Mouse (Mus musculus) heart, postnatal 0 days (tissue): Measurements from ENCODE around the gene Cux2. TPM values are rescaled to one million over a fixed set of nuclear protein-coding genes. Genes with fewer than 3 reads are reported as not detected.

ENCODE experiments used
- ATAC-seq: fragments of 200-750 bp; cut with Nextera tagmentation; 2 replicates; pipeline ENCODE4 v1.8.0; 2017; ENCODE audit warnings: low read depth, moderate number of reproducible peaks, moderate library complexity; ENCODE audit not compliant: insufficient read depth
- DNase-seq: peaks from one replicate; pipeline ENCODE4 v3.0.0-alpha.2; 2016; ENCODE audit warnings: low spot score
- H3K27ac ChIP-seq: fragments of 300-500 bp; sonication (generic); 2 replicates; pipeline ENCODE4 v1.5.1; 2014; ENCODE audit warnings: low read depth, mild to moderate bottlenecking
- H3K27me3 ChIP-seq: fragments of 300-500 bp; sonication (generic); 2 replicates; pipeline ENCODE4 v1.6.1; 2014; ENCODE audit warnings: low read length, mixed read lengths; ENCODE audit not compliant: control insufficient read depth, insufficient read depth
- H3K36me3 ChIP-seq: fragments of 300-500 bp; sonication (generic); replicated peaks from 2 replicates; pipeline ENCODE4 v1.6.1; 2014; ENCODE audit warnings: low read length, mixed read lengths; ENCODE audit not compliant: control insufficient read depth, insufficient read depth
- H3K4me1 ChIP-seq: fragments of 300-500 bp; sonication (generic); 2 replicates; pipeline ENCODE4 v1.6.1; 2014; ENCODE audit warnings: antibody characterized with exemption; ENCODE audit not compliant: control insufficient read depth, insufficient read depth
- H3K4me2 ChIP-seq: fragments of 300-500 bp; sonication (generic); 2 replicates; pipeline ENCODE4 v1.6.1; 2014; ENCODE audit warnings: low read depth, mild to moderate bottlenecking, low read length, moderate library complexity
- H3K4me3 ChIP-seq: fragments of 300-500 bp; sonication (generic); 2 replicates; pipeline ENCODE4 v1.5.1; 2014; ENCODE audit warnings: low read depth, low read length
- H3K9ac ChIP-seq: fragments of 300-500 bp; sonication (generic); replicated peaks from 2 replicates; pipeline ENCODE4 v1.6.1; 2014; ENCODE audit warnings: low read depth, low read length, mixed read lengths
- H3K9me3 ChIP-seq: fragments of 300-500 bp; sonication (generic); replicated peaks from 2 replicates; pipeline ENCODE4 v1.6.1; 2016; ENCODE audit warnings: low read length; ENCODE audit not compliant: control insufficient read depth
- CTCF ChIP-seq: IDR thresholded peaks from 2 replicates; pipeline ENCODE4 v1.5.1; 2016; ENCODE audit warnings: antibody characterized with exemption, control low read depth, low read depth
- EP300 ChIP-seq: IDR thresholded peaks from 2 replicates; pipeline ENCODE4 v1.6.1; 2016; ENCODE audit warnings: antibody characterized with exemption, low read depth
- WGBS: fragments of 180-500 bp; shearing (Covaris S2); extraction: QIAGEN DNeasy Blood & Tissue Kit; methylation state at CpG from one replicate; pipeline ENCODE4 v1.1.7; 2014; 5-methylcytosine and 5-hydroxymethylcytosine counted together
- polyA plus RNA-seq: library from polyadenylated mRNA; unstranded; fragments of >200 nt; fragmentation: Nextera tagmentation; extraction: Ambion mirVana; gene quantifications from 2 replicates; pipeline ENCODE4 v1.2.1, GENCODE M21; 2015
- total RNA-seq: library from RNA; depleted of rRNA; stranded (reverse); fragments of >200 nt; gene quantifications from 2 replicates; pipeline ENCODE4 v1.2.3, GENCODE M21; 2014; ENCODE audit warnings: low replicate concordance

Cux2 gene
- total and polyA plus RNA-seq, 2 experiments from 2014 or later: 1.3 to 9.5 TPM

DNA sequence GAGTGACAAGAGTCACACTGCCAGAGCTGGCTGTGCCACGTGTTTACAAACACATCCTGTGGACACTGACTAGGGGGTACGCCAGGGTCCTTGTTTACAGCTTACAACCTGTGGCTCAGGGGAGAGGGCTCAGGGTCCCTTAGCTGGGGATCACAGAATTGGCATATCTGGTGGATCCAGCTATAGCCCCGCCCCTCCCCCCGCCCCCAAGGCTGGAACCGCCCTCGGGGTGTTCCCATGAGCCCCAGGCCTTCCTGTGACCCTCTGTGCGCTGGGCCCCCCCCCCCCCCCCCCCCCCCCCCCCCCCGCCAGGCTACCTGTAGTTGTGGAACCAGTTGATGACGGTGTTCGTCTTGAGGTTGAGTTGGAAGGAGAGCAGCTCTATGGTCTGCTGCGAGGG is 185.6 kb downstream of the Cux2 start:
- no peak for DNase-seq

DNA sequence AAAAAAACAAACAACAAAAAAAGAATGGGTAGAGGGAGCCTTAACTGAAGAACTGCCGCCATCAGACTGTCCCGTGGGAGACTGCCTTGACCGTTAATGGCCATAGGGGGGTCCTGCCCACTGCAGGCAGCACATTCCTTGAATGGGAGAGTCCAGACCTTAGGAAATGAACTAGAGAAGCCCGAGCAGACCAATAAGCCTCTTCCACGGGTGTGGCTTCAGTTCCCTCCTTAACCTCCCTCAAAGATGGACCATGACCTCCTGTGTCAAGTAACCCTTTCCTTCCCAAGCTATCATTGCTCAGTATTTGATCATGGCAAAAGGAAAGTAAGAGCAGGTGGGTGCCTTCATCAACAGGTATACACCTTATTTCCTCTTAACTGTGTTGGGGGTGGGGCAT is 187.9 kb downstream of the Cux2 start:
- no peak overlapping the region for H3K9ac ChIP-seq
- 44% methylated on average over 5 of the region's 5 CpGs for WGBS
- H3K4me2 ChIP-seq: no peak overlapping the region
- DNase-seq: no peak
- no peaks in the 10 kb centered on the region for H3K36me3 ChIP-seq
- H3K4me1 ChIP-seq: no peaks in the 10 kb centered on the region
- no peak overlapping the region for H3K4me3 ChIP-seq
- no peaks in the 10 kb centered on the region for H3K9me3 ChIP-seq
- H3K27me3 ChIP-seq: no peaks in the 10 kb centered on the region
- no peak overlapping the region for H3K27ac ChIP-seq
- ATAC-seq: no peak
- TF ChIP-seq EP300 (no peak), CTCF (no peak)

More for the DNA sequence above, 185.6 kb downstream of the Cux2 start:
- Histone ChIP-seq H3K36me3 (no peaks in the 10 kb centered on the region), H3K9ac (no peak overlapping the region), H3K4me3 (no peak overlapping the region), H3K27me3 (no peaks in the 10 kb centered on the region), H3K27ac (no peak overlapping the region), H3K4me1 (no peaks in the 10 kb centered on the region), H3K4me2 (no peak overlapping the region), H3K9me3 (no peaks in the 10 kb centered on the region)
- TF ChIP-seq CTCF: no peak
- TF ChIP-seq EP300: no peak
- no peak for ATAC-seq
- WGBS: 13% methylated on average over 8 of the region's 11 CpGs

DNA sequence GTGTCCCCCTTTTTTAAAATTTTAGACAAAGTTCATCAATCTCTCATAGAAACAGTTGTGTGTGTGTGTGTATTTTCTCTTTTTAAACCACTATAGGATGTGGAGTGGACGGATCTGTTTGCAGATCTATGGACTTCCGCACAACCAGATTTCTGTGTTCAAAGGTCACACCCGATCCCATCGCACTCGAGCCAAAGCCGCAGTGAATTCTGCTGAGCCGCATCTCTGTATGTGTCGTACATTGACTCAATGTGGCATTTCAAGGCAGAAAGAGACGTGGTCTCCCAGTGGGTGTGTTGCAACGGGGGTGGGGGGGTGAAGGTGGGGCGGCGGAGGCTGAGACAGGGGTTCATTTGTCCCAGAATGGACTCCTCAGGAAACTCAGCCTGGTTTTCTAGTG is 191.5 kb downstream of the Cux2 start:
- TF ChIP-seq CTCF (no peak), EP300 (no peak)
- no peak for ATAC-seq

DNA sequence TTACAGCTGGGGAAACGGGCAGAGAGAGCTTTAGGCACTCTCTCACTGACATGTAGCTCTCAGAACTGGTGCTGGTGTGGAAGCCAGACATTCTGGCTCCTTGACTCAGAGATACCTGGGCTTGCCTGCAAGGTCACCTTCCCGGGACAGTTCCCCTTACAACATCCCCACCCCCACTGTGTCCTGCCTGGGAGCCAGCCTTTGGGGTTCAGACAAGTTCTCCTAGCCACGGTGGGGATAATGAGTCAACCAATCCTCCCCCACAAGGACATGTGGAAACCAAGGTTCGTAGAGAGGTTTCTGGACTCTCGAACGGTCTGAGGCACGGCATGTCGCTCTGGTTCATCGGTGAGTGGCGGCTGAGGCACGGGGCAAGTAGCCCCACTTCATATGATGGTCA is 193.2 kb downstream of the Cux2 start:
- Histone ChIP-seq H3K4me3 (no peak overlapping the region), H3K4me1 (peaks cover 20% of the 10 kb centered on the region), H3K27me3 (no peaks in the 10 kb centered on the region), H3K4me2 (no peak overlapping the region), H3K9ac (no peak overlapping the region), H3K9me3 (no peaks in the 10 kb centered on the region), H3K27ac (0 out of 2 replicates have a peak overlapping the region, but pooled peaks have one; percentile 4), H3K36me3 (peaks cover 22% of the 10 kb centered on the region)
- TF ChIP-seq CTCF (no peak), EP300 (no peak)
- WGBS: 66% methylated on average over 11 of the region's 11 CpGs
- DNase-seq (no peak), ATAC-seq (no peak)

More for the DNA sequence above, 191.5 kb downstream of the Cux2 start:
- H3K9me3 ChIP-seq: no peaks in the 10 kb centered on the region
- H3K4me3 ChIP-seq: no peak overlapping the region
- no peaks in the 10 kb centered on the region for H3K27me3 ChIP-seq
- no peak for DNase-seq
- H3K27ac ChIP-seq: no peak overlapping the region
- no peak overlapping the region for H3K4me2 ChIP-seq
- 86% methylated on average over 12 of the region's 12 CpGs for whole genome bisulfite sequencing
- H3K9ac ChIP-seq: no peak overlapping the region
- peaks cover 11% of the 10 kb centered on the region for H3K4me1 ChIP-seq
- peaks cover 6% of the 10 kb centered on the region for H3K36me3 ChIP-seq

GRCm38 (mm10) chr5:121854768-121855167 is 195.1 kb downstream of the Cux2 start:
- WGBS: 70% methylated on average over 10 of the region's 10 CpGs
- Histone ChIP-seq H3K9ac (no peak overlapping the region), H3K36me3 (peaks cover 23% of the 10 kb centered on the region), H3K4me1 (peaks cover 38% of the 10 kb centered on the region), H3K27ac (no peak overlapping the region), H3K27me3 (no peaks in the 10 kb centered on the region), H3K9me3 (no peaks in the 10 kb centered on the region), H3K4me2 (no peak overlapping the region), H3K4me3 (no peak overlapping the region)
- DNase-seq: no peak
- no peak for ATAC-seq
- TF ChIP-seq CTCF: no peak
- TF ChIP-seq EP300: no peak

- no peak for TF ChIP-seq CTCF
- no peak for TF ChIP-seq EP300
- WGBS: 67% methylated on average over 9 of the region's 9 CpGs
- no peak overlapping the region for H3K4me3 ChIP-seq
- H3K4me2 ChIP-seq: no peak overlapping the region
- H3K27me3 ChIP-seq: no peaks in the 10 kb centered on the region
- H3K9ac ChIP-seq: no peak overlapping the region
- H3K36me3 ChIP-seq: peaks cover 23% of the 10 kb centered on the region
- no peak for ATAC-seq
- no peak for DNase-seq
- peaks cover 43% of the 10 kb centered on the region for H3K4me1 ChIP-seq
- no peak overlapping the region for H3K27ac ChIP-seq
- no peaks in the 10 kb centered on the region for H3K9me3 ChIP-seq
Measured at GRCm38 (mm10) chr5:121853368-121854051, 196.4 kb downstream of the Cux2 start.
